Mouse (Mus musculus): ENCODE measurements around the gene Phf11d. TPM values are rescaled to one million over a fixed set of nuclear protein-coding genes. Genes with fewer than 3 reads are reported as not detected.
"Not testable (repeated sequence)": the region's sequence is repeated elsewhere in the genome, so short reads cannot be mapped to it uniquely, and the experiment has no call there.

Phf11d gene
- polyA plus RNA-seq (2015; fragmentation: Nextera tagmentation; extraction: Ambion mirVana), result 0.50 and 0.60 TPM in 2 replicates

DNA sequence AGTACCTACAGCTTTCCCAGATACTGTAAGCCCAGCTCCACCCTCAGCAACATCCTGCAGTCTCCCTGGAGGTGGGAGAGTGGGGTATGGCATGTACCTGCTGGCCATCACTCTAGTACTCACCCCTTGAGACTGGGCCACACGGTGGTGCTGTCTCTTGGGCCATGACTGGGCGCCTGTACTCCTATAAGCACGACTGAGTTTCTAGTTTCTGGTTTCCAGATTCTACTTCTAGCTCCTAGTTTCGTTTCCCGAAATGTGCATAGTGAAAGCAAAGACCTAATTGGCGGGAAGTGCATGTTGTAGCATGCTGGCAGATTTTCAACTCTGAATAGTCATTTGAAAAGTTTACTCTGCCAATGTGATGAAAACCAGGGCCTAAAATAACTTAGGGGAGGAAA, at the start of gene Phf11d:
TSS of gene Phf11d (minus strand) at position 227 of the 401 bp plus-strand sequence.
- no peak within 1 kb of the TSS for H3K27ac ChIP-seq
- H3K36me3 ChIP-seq (replicated peaks), result no peaks in the 10 kb centered on the region
- H3K27me3 ChIP-seq (replicated peaks), result no peaks in the 10 kb centered on the region
- WGBS, result 85% methylated on average over 6 of the region's 6 CpGs
- no peaks in the 10 kb centered on the region for H3K4me1 ChIP-seq
- no peak within 1 kb of the TSS for H3K4me3 ChIP-seq
- no peak within 1 kb of the TSS for H3K4me2 ChIP-seq
- no peak within 1 kb of the TSS for H3K9ac ChIP-seq
- ATAC-seq (replicated peaks), result no peak
- no peaks in the 10 kb centered on the region for H3K9me3 ChIP-seq

DNA sequence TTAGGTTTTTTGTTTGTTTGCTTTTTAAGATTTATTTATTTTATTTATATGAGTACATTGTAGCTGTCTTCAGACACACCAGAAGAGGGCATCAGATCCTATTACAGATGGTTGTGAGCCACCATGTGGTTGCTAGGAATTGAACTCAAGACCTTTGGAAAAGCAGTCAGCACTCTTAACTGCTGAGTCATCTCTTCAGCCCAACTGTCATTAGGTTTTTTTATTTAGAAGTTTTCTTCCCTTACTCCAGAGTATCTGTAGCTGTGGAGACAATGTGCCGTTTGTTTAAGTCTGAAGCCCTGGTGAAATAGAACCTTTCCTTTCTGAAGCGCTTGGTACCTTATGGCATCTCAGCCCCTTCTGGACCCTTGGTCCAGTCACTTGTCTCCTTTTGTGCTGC, 49.7 kb upstream of the Phf11d start:
- WGBS, result 97% methylated on average over 2 of the region's 2 CpGs
- not testable (repeated sequence) for H3K4me3 ChIP-seq; H3K9ac ChIP-seq; H3K9me3 ChIP-seq; H3K4me2 ChIP-seq; H3K27ac ChIP-seq; H3K36me3 ChIP-seq (replicated peaks); H3K4me1 ChIP-seq; ATAC-seq (replicated peaks); H3K27me3 ChIP-seq (replicated peaks)

DNA sequence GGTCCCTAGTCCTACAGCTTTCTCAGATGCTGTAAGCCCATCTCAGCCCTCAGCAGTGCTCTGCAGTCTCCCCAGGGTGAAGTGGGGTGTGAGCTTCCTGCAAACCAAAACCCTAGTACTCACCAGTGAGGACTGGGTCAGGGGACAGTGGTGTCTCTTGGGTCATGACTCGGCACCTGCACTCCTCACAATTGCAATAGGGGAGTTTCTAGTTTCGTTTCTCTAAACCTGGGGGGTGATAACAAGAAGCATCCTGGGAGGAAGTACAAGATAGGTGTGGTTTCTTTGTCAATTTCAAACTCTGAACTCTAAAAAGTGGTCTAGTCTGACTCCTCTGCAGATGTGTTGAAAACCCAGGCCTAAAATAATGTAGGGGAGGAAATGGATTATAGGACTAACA, 31.7 kb upstream of the Phf11d start:
- H3K4me3 ChIP-seq, result no peak overlapping the region
- ATAC-seq (replicated peaks), result no peak
- H3K4me1 ChIP-seq, result no peaks in the 10 kb centered on the region
- 86% methylated on average over 2 of the region's 2 CpGs for WGBS
- H3K4me2 ChIP-seq, result no peak overlapping the region
- no peak overlapping the region for H3K27ac ChIP-seq
- H3K9ac ChIP-seq, result no peak overlapping the region
- no peaks in the 10 kb centered on the region for H3K36me3 ChIP-seq (replicated peaks)
- H3K27me3 ChIP-seq (replicated peaks), result no peaks in the 10 kb centered on the region
- no peaks in the 10 kb centered on the region for H3K9me3 ChIP-seq

DNA sequence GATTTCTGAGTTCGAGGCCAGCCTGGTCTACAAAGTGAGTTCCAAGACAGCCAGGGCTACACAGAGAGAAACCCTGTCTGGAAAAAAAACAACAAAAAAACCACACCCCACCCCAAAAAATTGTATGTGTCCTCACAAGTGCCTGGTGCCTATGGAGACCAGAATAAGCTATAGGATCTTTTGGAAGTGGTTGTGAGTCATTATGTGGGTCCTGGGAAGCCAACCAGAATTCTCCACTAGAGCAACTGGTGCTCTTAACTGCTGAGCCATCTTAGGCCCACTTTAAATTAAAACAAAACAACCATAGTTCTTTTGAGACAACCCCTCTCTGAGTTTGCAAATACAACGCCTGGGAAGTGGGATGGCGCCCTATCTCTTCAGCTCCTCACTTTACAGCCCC, 30.0 kb upstream of the Phf11d start, which contains the start of gene Phf11c:
TSS of gene Phf11c (minus strand) at position 101 of the 400 bp plus-strand sequence.
- H3K4me2 ChIP-seq, result no peak within 1 kb of the TSS
- H3K4me3 ChIP-seq, result no peak within 1 kb of the TSS
- no peak within 1 kb of the TSS for H3K9ac ChIP-seq
- H3K4me1 ChIP-seq, result no peaks in the 10 kb centered on the region
- 88% methylated on average over 3 of the region's 3 CpGs for WGBS
- no peaks in the 10 kb centered on the region for H3K9me3 ChIP-seq
- H3K36me3 ChIP-seq (replicated peaks), result no peaks in the 10 kb centered on the region
- H3K27me3 ChIP-seq (replicated peaks), result no peaks in the 10 kb centered on the region
- H3K27ac ChIP-seq, result no peak within 1 kb of the TSS
- ATAC-seq (replicated peaks), result no peak

DNA sequence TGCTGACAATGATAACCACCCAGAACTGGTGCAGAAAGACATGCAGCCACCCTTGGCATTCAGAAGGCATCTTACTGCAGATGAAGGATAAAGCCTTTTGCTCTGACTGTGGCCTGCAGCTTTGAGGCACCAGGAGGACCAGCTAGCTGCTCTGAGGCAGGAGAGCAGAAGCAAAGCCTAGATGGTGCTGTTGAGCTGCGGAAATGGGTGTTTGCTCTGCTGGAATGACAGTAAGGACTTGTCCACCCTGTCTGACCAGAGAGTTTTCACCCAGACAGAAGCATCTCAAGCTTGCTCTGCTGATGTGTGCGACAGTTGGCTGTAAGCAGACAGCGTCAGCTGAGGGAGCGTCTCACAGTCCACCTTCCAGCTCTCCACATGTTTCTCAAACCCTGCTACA, 24.9 kb upstream of the Phf11d start:
- H3K9ac ChIP-seq; H3K27ac ChIP-seq; H3K36me3 ChIP-seq (replicated peaks); H3K4me2 ChIP-seq; H3K4me1 ChIP-seq; H3K4me3 ChIP-seq; H3K9me3 ChIP-seq; ATAC-seq (replicated peaks); H3K27me3 ChIP-seq (replicated peaks): not testable (repeated sequence)
- WGBS, result 78% methylated on average over 4 of the region's 4 CpGs

DNA sequence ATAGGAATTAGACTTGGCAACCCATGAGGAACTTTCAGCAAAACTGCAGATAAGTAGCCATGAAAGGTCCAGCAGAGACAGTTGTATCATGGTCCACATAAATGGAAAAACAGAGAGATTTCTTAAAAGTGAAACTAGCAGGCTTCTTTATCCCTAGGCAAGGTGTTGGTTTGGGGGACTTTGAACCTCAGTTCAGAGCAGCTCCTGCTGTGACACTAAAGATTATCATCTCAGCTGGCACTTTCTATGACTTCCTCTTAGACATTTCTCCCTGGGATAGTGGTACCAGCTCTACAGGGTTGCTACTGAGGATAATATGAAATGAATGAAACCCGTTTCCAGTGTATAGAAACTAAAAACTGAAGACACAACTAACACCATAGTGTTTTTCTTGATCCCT, 24.3 kb upstream of the Phf11d start:
- no peak for ATAC-seq (replicated peaks)
- 61% methylated on average over 1 of the region's 1 CpGs for WGBS
- Histone ChIP-seq H3K4me3 (no peak overlapping the region), H3K9ac (no peak overlapping the region), H3K9me3 (no peaks in the 10 kb centered on the region), H3K27ac (no peak overlapping the region), H3K4me1 (no peaks in the 10 kb centered on the region), H3K27me3 (replicated peaks) (no peaks in the 10 kb centered on the region), H3K4me2 (no peak overlapping the region), H3K36me3 (replicated peaks) (no peaks in the 10 kb centered on the region)

DNA sequence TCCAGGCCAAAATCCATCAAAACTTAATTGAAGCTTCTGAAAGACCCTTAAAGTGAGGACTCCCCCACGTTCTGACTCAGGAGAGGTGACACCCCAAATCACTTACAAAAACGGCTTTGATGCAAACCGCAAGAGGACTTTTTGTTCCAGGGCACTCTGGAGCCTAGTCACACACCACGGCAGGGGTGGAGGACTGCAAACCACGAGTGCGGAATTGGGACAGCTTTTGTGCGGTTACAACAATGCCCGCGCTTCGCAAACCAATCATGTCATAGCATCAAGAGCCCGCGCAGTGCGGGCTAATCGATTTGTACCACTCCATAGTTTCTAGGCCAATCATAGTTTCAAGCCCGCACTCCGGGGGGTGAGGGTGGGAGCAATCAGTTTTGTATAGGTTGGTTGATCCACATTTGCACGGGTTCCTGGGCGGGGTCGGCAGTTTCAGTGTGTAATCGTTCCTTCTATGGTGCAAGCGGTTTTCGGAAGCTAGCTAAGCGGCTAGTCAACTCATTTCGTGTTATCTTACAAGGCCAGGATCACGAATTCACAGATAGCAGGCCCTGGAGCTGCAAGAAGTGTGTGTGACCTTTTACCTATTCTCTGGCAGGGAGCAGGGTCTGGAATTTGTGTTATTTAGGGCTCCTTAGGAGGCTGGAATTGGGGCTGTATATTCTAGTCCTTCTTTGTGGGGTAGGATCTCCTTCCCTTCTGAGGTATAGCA, 5.2 kb upstream of the Phf11d start:
- no peaks in the 10 kb centered on the region for H3K9me3 ChIP-seq
- no peaks in the 10 kb centered on the region for H3K27me3 ChIP-seq (replicated peaks)
- no peak overlapping the region for H3K27ac ChIP-seq
- no peak overlapping the region for H3K4me3 ChIP-seq
- no peak overlapping the region for H3K4me2 ChIP-seq
- no peaks in the 10 kb centered on the region for H3K36me3 ChIP-seq (replicated peaks)
- WGBS, result 94% methylated on average over 25 of the region's 25 CpGs
- H3K9ac ChIP-seq, result no peak overlapping the region
- H3K4me1 ChIP-seq, result no peaks in the 10 kb centered on the region
- no peak for ATAC-seq (replicated peaks)

DNA sequence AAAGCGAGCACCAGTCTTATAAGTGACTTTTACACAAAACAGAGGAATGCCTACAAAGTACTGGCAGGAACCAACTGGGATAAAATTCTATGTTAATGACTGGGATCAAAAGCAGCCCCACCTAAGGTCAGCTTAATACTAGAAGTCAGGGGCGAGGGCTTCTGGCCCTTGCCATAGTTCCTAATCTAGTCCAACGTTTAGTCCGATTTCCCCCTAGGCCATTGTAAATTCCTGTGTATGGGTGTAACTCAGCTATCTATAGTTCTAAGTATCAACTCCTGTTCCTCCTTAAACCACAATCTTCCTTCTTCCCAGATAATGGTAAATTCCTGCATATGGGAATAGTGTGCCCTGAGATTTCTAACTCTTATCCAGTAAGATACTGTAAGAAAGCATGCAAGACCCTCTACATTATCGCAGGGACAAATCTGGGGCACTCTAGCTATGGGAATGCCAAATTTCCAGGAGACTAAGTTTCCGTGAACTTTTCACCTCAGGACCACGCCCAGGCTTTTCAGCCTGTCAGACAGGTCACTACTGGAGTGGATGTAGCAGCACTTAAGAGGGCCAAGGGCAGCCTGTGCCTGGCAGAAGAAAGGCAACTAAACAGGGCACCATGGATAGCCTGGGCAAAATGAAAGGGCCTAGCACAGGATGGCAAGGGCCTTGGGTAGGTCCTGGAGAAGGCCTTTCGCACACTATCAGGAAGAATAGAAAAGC, 1.3 kb upstream of the Phf11d start:
- no peak overlapping the region for H3K9ac ChIP-seq
- no peaks in the 10 kb centered on the region for H3K27me3 ChIP-seq (replicated peaks)
- H3K4me1 ChIP-seq, result no peaks in the 10 kb centered on the region
- 89% methylated on average over 8 of the region's 8 CpGs for WGBS
- H3K4me2 ChIP-seq, result no peak overlapping the region
- H3K4me3 ChIP-seq, result no peak overlapping the region
- no peak for ATAC-seq (replicated peaks)
- no peaks in the 10 kb centered on the region for H3K9me3 ChIP-seq
- no peak overlapping the region for H3K27ac ChIP-seq
- H3K36me3 ChIP-seq (replicated peaks), result no peaks in the 10 kb centered on the region

DNA sequence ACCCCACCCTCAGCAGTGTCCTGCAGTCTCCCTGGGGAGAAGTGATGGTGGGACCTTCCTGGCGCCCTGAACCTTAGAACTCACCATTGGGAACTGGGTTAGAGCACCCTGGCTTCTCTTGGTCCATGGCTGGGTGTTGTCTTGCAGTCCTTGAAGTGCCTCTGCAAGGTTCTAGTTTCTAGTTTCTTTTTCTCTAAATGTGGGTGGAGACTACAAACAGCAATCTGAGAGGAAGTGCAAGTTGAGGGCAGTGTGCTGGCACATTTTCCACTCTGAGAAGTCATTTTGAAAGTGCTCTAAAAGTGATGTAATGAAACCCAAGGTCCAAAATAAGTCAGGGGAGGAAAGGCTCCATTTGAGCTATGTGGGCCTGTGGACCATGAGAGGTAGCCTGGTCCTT, 24.1 kb downstream of the Phf11d start, which contains the start of gene Phf11b:
TSS of gene Phf11b (minus strand) at position 163 of the 400 bp plus-strand sequence.
- H3K9ac ChIP-seq; H3K36me3 ChIP-seq (replicated peaks); ATAC-seq (replicated peaks); H3K4me2 ChIP-seq; H3K27ac ChIP-seq; H3K9me3 ChIP-seq; H3K27me3 ChIP-seq (replicated peaks); H3K4me1 ChIP-seq; H3K4me3 ChIP-seq: not testable (repeated sequence)
- WGBS, result 54% methylated on average over 1 of the region's 1 CpGs

DNA sequence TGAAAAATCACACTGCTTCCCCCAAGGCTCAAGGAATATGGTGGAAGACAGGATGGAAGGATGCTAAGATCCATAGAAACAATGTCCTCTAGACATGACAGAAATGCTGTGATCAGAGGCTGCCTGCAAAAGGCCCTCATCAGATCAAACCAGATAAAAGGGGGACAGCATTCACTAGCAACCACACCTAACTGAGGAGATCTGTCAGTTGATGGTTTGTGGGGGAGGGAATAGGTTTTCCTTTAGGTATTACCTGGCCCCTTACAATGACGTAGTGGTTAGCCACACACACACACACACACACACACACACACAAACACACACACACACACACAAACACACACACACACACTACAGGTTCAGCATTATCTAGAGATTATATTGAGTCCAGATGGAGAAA, 25.7 kb downstream of the Phf11d start:
- H3K4me1 ChIP-seq, result no peaks in the 10 kb centered on the region
- H3K4me2 ChIP-seq, result no peak overlapping the region
- no peak for ATAC-seq (replicated peaks)
- no peak overlapping the region for H3K9ac ChIP-seq
- no peaks in the 10 kb centered on the region for H3K9me3 ChIP-seq
- no peaks in the 10 kb centered on the region for H3K36me3 ChIP-seq (replicated peaks)
- H3K27me3 ChIP-seq (replicated peaks), result no peaks in the 10 kb centered on the region
- H3K27ac ChIP-seq, result no peak overlapping the region
- 100% methylated on average over 1 of the region's 1 CpGs for WGBS
- H3K4me3 ChIP-seq, result no peak overlapping the region

DNA sequence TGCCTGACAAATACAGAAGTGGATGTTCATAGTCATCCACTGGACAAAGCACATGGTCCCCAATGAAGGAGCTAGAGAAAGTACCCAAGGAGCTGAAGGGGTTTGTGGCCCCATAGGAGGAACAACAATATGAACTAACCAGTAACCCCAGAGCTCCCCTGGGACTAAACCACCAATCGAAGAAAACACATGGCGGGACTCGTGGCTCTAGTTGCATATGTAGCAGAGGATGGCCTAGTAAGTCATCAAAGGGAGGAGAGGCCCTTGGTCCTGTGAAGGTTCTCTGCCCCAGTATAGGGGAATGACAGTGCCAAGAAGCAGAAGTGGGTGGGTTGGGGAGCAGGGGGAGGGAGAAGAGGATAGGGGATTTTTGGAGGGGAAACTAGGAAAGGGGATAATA, 29.2 kb downstream of the Phf11d start:
- H3K4me1 ChIP-seq; H3K27ac ChIP-seq; H3K36me3 ChIP-seq (replicated peaks); H3K4me2 ChIP-seq; H3K27me3 ChIP-seq (replicated peaks); H3K9me3 ChIP-seq; H3K4me3 ChIP-seq; ATAC-seq (replicated peaks); H3K9ac ChIP-seq: not testable (repeated sequence)
- WGBS, result 98% methylated on average over 3 of the region's 3 CpGs

DNA sequence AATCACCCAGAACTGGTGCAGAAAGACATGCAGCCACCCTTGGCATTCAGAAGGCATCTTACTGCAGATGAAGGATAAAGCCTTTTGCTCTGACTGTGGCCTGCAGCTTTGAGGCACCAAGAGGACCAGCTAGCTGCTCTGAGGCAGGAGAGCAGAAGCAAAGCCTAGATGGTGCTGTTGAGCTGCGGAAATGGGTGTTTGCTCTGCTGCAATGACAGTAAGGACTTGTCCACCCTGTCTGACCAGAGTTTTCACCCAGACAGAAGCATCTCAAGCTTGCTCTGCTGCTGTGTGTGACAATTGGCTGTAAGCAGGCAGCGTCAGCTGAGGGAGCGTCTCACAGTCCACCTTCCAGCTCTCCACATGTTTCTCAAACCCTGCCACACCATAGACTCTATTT, 34.8 kb downstream of the Phf11d start:
- 54% methylated on average over 3 of the region's 3 CpGs for WGBS
- H3K4me2 ChIP-seq; H3K9ac ChIP-seq; H3K27ac ChIP-seq; H3K27me3 ChIP-seq (replicated peaks); H3K4me1 ChIP-seq; H3K36me3 ChIP-seq (replicated peaks); ATAC-seq (replicated peaks); H3K4me3 ChIP-seq; H3K9me3 ChIP-seq: not testable (repeated sequence)

DNA sequence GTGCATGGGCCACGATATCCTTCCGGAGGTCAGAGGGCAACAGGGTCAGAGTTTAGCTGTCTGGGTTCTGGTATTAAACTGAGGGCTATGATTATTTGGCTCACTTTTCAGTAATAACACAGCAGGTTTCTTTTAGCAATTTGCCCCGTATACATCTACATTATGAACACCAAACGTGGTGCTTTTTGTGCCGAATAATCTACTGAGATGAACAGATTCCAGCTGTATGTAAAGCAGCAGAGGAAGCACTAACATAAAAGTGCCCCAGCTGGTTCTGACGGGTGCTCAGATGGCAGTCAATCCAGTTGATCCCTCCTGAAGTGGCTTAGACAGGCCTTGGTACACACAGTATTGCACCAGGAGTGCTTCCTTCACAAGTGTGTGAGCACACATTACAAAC, 45.3 kb downstream of the Phf11d start:
- H3K27ac ChIP-seq; H3K9ac ChIP-seq; H3K9me3 ChIP-seq; H3K4me1 ChIP-seq; H3K36me3 ChIP-seq (replicated peaks); H3K27me3 ChIP-seq (replicated peaks); H3K4me2 ChIP-seq; H3K4me3 ChIP-seq; ATAC-seq (replicated peaks): not testable (repeated sequence)
- WGBS, result 79% methylated on average over 6 of the region's 6 CpGs
